Mouse (Mus musculus): ENCODE data around the gene 4933406M09Rik. TPM values are rescaled to one million over a fixed set of nuclear protein-coding genes. Genes with fewer than 3 reads are reported as not detected.

Gene 4933406M09Rik
- polyA plus RNA-seq (2015; fragmentation: Nextera tagmentation; extraction: Ambion mirVana): not detected in 2 replicates

DNA sequence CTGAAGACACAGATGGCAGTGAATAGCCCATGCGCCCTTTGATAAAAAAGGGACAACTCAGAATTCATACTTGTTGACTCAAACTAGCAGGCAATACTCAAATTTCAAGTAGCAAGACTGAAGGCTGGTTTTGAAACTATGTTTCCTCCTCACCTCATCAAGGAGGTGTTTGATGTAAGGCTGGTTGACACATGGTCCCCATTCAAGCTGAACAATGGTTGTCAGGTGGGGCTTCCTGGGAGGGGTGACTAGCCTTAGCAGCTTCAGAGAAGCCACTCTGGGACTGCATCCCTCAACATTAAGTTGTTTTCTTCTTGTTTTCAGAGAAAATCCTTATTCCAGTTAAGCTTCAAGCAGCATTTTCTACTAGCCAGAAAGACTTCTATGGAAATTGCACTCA lies at the start of gene 4933406M09Rik:
Gene 4933406M09Rik (plus strand): TSS at position 275 of the 400 bp plus-strand sequence.
- H3K9me3 ChIP-seq: no peaks in the 10 kb centered on the region
- WGBS: 93% methylated on average over 1 of the region's 1 CpGs
- no peak within 1 kb of the TSS for H3K27ac ChIP-seq
- no peak within 1 kb of the TSS for H3K9ac ChIP-seq
- no peak within 1 kb of the TSS for H3K4me2 ChIP-seq
- H3K4me1 ChIP-seq: peaks cover 5% of the 10 kb centered on the region; the same call in 1 of the 2 replicates
- H3K36me3 ChIP-seq: no peaks in the 10 kb centered on the region
- no peak within 1 kb of the TSS for H3K4me3 ChIP-seq (replicated peaks)
- no peak for ATAC-seq (ENCODE audit: insufficient read depth, low FRiP score, low read depth)
- H3K27me3 ChIP-seq (replicated peaks): no peaks in the 10 kb centered on the region

DNA sequence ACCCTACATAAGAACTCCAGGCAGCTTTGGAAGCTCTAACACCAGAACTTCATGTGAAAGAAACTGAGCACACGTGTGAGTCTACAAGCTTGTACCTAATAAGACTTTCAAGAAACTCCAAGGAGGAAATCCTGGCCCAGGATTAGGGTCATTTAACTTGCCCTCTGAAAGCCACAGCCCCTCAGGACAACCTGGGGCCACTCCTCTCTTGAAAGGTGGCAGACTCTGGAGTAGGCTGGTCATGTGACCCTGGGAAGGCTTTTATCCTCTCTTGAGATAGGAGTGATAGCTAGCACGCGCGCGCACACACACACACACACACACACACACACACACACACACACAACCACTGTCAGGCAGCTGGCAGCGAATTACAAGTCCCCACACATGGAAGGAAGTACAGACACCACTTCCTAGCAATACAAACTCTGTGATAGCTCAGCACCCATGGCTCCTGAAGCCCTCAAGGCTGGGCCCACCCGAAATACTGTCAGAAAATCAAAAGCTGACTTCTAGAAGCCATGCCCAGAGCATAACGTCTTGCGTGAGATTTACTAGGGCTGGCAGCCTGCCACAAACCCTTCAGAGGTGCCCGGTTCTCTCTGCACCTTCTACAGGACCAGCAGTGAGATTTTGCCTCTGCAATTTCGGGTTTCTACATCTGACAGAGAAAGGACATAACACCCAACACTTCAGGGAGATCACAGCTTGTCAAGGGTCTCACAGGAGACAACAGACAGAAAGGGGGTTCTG lies 48.6 kb upstream of the 4933406M09Rik start:
- H3K4me3 ChIP-seq (replicated peaks): no peak overlapping the region
- no peak overlapping the region for H3K27ac ChIP-seq
- peaks cover 8% of the 10 kb centered on the region; the same call in 1 of the 2 replicates for H3K4me1 ChIP-seq
- H3K9ac ChIP-seq: no peak overlapping the region
- no peaks in the 10 kb centered on the region for H3K27me3 ChIP-seq (replicated peaks)
- whole genome bisulfite sequencing: 65% methylated on average over 11 of the region's 11 CpGs
- no peaks in the 10 kb centered on the region for H3K36me3 ChIP-seq
- H3K4me2 ChIP-seq: no peak overlapping the region
- ATAC-seq (ENCODE audit: insufficient read depth, low FRiP score, low read depth): no peak
- no peaks in the 10 kb centered on the region for H3K9me3 ChIP-seq

DNA sequence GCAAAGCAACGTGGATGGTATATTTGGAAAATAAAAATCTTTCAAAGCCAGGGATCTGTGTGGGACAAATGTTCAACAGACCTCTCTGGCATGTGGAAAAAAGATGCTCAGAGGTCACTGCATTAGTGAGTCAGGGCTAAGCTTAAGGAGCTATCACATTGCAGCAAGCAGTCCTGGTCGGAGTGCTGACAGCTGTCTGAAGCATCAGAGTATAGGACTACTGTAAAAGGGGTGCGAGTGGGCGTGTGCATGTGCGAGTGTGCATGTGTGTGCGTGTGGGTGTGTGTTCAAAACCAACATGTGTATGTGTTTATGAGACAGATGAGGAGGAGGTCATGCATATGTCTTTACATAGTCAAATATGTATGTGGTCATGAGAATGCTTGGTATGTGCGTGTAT lies 46.6 kb upstream of the 4933406M09Rik start:
- no peaks in the 10 kb centered on the region for H3K27me3 ChIP-seq (replicated peaks)
- H3K4me2 ChIP-seq: no peak overlapping the region
- H3K4me1 ChIP-seq: peaks cover 2% of the 10 kb centered on the region
- no peak overlapping the region for H3K27ac ChIP-seq
- no peak overlapping the region for H3K4me3 ChIP-seq (replicated peaks)
- H3K36me3 ChIP-seq: no peaks in the 10 kb centered on the region
- H3K9ac ChIP-seq: no peak overlapping the region
- WGBS: 85% methylated on average over 7 of the region's 7 CpGs
- no peaks in the 10 kb centered on the region for H3K9me3 ChIP-seq
- ATAC-seq (ENCODE audit: insufficient read depth, low FRiP score, low read depth): no peak

DNA sequence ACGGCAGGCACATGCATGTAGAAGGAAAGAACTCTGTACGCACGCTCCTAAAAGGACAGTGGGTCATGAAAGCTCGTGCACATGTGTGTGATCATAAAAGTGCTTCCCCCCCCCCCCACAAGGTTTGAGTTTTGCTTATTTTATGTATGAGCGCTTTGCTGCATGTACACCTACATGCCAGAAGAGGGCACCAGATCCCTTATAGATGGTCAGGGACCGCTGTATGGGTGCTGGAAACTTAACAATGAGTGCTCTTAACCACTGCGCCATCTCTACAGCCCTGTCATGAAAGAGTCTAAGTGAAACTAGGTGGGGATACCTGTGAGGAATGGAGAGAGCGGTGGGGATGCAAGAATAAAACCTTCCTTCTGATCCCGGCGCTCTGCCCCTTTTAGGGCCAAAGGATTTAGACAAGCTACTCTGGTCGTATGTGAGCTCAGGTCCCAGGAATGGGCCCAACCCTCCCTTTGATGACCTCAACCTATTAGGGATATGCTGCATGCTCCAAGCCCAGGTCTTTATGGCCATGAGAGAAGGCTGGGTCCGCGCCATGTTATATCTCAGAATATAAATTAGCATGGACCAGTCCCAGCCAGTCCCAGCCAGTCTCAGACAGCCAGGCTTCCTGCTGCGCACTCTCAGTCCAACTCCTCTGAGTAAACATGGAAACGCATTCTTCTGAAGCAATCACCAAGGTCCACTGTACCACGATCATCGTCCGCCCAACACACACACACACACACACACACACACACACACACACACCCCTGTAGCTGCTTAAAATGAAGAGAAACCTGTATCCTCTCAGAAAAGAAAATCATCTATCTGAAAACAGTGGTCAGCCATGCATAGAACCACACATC lies 45.8 kb upstream of the 4933406M09Rik start:
- WGBS: 91% methylated on average over 18 of the region's 18 CpGs
- Histone ChIP-seq H3K27ac (no peak overlapping the region), H3K9ac (no peak overlapping the region), H3K36me3 (no peaks in the 10 kb centered on the region), H3K4me2 (no peak overlapping the region), H3K4me3 (replicated peaks) (no peak overlapping the region), H3K9me3 (no peaks in the 10 kb centered on the region), H3K27me3 (replicated peaks) (no peaks in the 10 kb centered on the region), H3K4me1 (peaks cover 5% of the 10 kb centered on the region)
- no peak for ATAC-seq (ENCODE audit: insufficient read depth, low FRiP score, low read depth)

DNA sequence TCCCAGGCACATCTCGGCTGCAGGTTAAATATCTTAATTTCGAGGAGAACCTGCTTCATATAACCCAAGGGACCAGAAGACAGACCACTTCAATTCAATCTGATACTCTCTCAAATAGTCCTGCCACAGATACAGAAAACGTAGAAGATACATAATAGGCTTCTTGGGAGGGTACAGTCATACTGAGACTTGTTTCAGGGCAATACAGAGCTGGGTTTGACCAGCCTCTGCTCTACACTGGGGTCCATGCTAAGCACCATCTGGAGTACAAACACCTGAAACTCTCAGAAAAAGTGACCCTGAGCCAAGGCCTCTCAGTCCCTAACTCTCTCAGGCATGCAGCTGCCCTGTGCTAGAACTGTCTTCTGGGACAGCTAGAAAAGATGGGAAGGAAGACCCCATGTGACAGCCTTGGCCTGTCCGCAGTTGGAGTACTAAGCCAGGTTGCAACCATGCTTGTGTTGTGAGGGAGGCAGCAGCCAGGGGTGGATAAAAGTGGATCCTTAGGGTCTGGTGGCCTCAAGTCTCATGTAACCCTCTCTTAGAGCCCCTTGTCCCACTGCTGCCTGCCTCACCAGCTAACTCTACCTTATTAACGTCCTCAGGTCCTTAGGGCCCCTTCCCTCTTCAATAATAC lies 44.0 kb upstream of the 4933406M09Rik start:
- no peak overlapping the region for H3K9ac ChIP-seq
- H3K4me1 ChIP-seq: peaks cover 5% of the 10 kb centered on the region
- H3K36me3 ChIP-seq: no peaks in the 10 kb centered on the region
- no peaks in the 10 kb centered on the region for H3K9me3 ChIP-seq
- no peak overlapping the region for H3K27ac ChIP-seq
- no peaks in the 10 kb centered on the region for H3K27me3 ChIP-seq (replicated peaks)
- no peak overlapping the region for H3K4me3 ChIP-seq (replicated peaks)
- no peak for ATAC-seq (ENCODE audit: insufficient read depth, low FRiP score, low read depth)
- H3K4me2 ChIP-seq: no peak overlapping the region
- WGBS: 68% methylated on average over 5 of the region's 5 CpGs

DNA sequence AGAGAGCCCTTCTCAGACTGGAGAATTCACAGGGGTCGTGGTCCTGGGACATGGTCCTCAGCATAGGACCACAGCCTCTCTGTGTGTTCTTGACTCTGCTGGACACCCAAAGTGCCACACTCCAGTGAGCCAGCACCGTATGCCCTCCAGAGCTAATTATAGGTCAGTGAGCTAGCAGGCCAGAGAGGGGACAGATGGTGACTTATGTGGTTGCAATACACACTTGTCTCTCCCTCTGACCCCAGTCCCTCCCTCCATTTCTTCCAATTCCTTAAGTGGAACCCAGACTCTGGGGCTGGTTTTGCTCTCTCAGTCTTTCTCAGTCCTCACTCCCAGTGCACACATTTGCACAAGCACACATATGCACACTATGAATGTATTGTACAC lies 43.5 kb upstream of the 4933406M09Rik start:
- H3K9me3 ChIP-seq: no peaks in the 10 kb centered on the region
- no peak for ATAC-seq (ENCODE audit: insufficient read depth, low FRiP score, low read depth)

DNA sequence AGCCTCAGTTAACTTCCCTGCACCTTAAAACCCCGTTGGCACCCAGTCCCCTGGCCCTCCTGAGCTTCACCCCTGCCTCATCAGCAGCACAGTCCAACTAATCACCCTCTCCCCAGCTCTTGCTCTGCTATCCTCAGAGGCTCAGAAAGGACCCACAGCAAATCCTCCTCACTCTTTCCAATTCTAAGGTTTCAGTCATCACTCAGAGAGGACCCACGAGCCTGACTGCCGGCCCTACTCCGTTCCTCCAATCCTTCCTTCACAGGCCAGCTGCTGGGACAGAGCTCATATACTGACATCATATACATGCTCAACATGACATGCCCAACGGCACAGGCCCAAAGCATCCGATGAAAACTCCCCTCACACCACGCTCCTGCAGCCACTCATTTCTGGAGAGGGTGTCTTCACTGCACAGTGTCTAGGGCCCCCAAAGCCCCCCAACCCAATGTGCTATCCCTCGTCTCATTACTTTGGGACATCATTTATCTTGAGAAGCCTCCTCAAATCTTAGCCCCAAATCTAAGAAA lies 42.9 kb upstream of the 4933406M09Rik start:
- Histone ChIP-seq H3K36me3 (peaks cover 7% of the 10 kb centered on the region), H3K9ac (no peak overlapping the region), H3K4me1 (peaks cover 5% of the 10 kb centered on the region), H3K4me3 (replicated peaks) (no peak overlapping the region), H3K27ac (no peak overlapping the region), H3K4me2 (no peak overlapping the region), H3K27me3 (replicated peaks) (no peaks in the 10 kb centered on the region), H3K9me3 (no peaks in the 10 kb centered on the region)
- 75% methylated on average over 8 of the region's 8 CpGs for WGBS
- ATAC-seq (ENCODE audit: insufficient read depth, low FRiP score, low read depth): no peak

More for the DNA sequence above, 43.5 kb upstream of the 4933406M09Rik start:
- Histone ChIP-seq H3K36me3 (peaks cover 3% of the 10 kb centered on the region; the same call in 1 of the 2 replicates), H3K27ac (no peak overlapping the region), H3K4me3 (replicated peaks) (no peak overlapping the region), H3K9ac (no peak overlapping the region), H3K4me2 (no peak overlapping the region), H3K4me1 (peaks cover 5% of the 10 kb centered on the region), H3K27me3 (replicated peaks) (no peaks in the 10 kb centered on the region)
- 53% methylated on average over 2 of the region's 2 CpGs for WGBS

DNA sequence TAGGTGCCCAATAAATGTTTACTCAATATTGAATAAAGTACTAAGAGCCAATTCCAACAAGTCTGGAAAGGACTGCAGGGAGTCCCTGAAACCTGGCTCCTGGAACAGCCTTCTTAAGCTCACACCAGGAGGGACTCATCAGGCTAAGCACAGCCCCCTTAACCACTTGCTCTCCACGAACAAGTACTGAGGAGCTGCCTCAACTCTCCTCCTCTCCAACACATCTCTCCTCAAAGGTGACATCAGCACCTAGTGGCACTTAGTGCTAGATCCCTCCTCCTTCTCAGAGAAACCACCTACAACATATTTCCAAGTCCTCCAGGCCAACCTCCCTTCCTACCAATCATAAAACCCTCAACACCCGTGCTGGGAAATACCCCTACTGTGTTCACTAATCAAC lies 42.2 kb upstream of the 4933406M09Rik start:
- Histone ChIP-seq H3K4me2 (peak overlapping the region; percentile 94), H3K27ac (no peak overlapping the region), H3K4me1 (peaks cover 5% of the 10 kb centered on the region), H3K36me3 (peaks cover 9% of the 10 kb centered on the region), H3K4me3 (replicated peaks) (peak overlapping the region; percentile 54), H3K9me3 (no peaks in the 10 kb centered on the region), H3K9ac (no peak overlapping the region), H3K27me3 (replicated peaks) (no peaks in the 10 kb centered on the region)
- no peak for ATAC-seq (ENCODE audit: insufficient read depth, low FRiP score, low read depth)
- WGBS: 19% methylated on average over 2 of the region's 2 CpGs

DNA sequence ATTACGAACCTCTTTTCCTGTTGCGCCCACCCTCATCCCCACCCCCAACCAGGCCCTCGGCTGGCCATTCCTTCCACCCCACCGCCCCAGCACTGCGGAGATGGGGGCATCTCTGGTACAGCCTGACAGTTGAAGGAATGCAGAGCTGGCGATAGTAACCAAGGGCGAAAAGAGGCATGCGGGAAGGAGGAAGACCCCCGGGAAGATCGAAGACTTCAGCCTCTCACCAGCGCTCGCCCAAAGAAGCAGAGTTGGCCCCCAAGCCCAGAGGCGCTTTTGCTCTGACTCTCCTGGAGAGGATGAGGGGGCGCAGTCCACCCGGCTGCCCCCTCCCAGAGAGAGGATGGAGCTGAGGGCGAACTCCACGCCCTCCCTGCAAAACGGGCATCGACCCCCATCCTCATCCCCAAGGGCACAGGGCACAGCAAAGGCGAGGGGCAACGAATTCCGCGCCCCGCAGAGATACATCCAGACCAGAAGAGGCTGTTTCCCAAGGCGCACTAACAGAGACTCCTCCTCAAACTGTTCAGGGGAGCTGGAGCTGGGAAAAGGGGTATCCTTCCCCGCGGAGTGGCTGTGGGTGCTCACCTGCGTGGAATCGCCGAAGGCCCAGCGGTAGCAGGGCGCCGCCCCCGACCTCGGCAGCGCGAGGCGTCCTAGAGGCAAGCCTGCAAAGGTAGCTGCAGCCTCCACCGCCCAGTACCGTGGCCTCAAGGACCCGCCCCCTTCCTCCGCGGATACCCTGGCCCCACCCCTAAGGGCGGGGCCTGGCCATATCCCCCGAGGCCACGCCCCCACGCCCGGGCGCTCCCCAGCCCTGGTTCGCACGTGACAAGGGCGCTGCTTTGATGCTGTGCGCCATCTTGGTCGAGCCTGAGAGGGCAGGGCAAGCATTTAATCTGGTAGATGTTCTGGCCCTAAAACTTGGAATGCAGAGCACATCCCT lies 41.5 kb upstream of the 4933406M09Rik start:
- peak overlapping the region; percentile 94 for H3K4me2 ChIP-seq
- H3K36me3 ChIP-seq: peaks cover 9% of the 10 kb centered on the region
- H3K4me3 ChIP-seq (replicated peaks): peak overlapping the region; percentile 54
- no peaks in the 10 kb centered on the region for H3K9me3 ChIP-seq
- peaks cover 5% of the 10 kb centered on the region for H3K4me1 ChIP-seq
- H3K9ac ChIP-seq: peak overlapping the region; percentile 63
- WGBS: 2% methylated on average over 53 of the region's 54 CpGs
- H3K27ac ChIP-seq: peak overlapping the region; percentile 31
- no peaks in the 10 kb centered on the region for H3K27me3 ChIP-seq (replicated peaks)
- peak; percentile 95 for ATAC-seq (ENCODE audit: insufficient read depth, low FRiP score, low read depth)

DNA sequence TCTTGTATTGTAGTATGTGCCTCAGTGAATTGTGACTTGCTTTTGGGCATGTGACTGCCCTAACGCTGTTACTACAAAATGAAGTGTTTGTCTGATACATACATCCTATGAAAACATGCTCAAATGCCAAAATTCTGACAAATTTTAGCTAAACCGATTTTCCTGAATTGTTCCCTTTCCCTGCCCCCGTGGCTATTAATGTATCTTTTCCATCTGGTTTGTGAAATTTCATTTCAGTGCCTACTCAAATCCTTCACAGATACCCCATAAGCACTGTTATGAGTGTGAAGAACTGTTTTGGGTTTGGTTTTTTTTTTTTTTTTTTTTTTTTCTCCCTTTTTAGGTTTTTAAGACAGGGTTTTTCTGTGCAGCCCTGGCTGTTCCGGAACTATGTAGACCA lies 40.7 kb upstream of the 4933406M09Rik start:
- Histone ChIP-seq H3K4me3 (replicated peaks) (peak overlapping the region; percentile 54), H3K9me3 (no peaks in the 10 kb centered on the region), H3K36me3 (peaks cover 16% of the 10 kb centered on the region), H3K27ac (no peak overlapping the region), H3K9ac (no peak overlapping the region), H3K4me2 (peak overlapping the region; percentile 94), H3K4me1 (peaks cover 5% of the 10 kb centered on the region), H3K27me3 (replicated peaks) (no peaks in the 10 kb centered on the region)
- no peak for ATAC-seq (ENCODE audit: insufficient read depth, low FRiP score, low read depth)
- WGBS: 73% methylated on average over 4 of the region's 4 CpGs

DNA sequence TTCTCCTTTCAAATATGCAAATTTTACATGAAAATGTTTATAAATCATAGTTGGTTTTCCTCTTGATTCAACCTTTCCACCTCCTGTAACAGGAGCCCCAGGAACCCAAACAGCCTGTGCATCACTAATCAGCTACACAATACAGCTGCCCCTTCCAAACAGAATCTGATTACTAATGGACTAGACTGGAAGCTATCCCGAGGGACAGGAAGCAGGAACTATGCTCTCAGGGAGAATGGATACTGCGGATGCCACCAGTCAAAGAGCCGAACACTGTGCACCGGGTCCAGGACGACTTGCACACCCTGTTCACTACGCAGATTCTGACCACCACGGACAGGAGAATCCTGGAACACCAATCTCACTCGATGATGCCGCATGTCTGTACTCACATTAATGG lies 37.9 kb upstream of the 4933406M09Rik start:
- Histone ChIP-seq H3K4me1 (peaks cover 5% of the 10 kb centered on the region), H3K9me3 (no peaks in the 10 kb centered on the region), H3K27me3 (replicated peaks) (no peaks in the 10 kb centered on the region), H3K27ac (no peak overlapping the region), H3K36me3 (peaks cover 29% of the 10 kb centered on the region), H3K4me2 (no peak overlapping the region), H3K4me3 (replicated peaks) (no peak overlapping the region), H3K9ac (no peak overlapping the region)
- no peak for ATAC-seq (ENCODE audit: insufficient read depth, low FRiP score, low read depth)
- WGBS: 91% methylated on average over 9 of the region's 9 CpGs

All from stomach, embryonic 15.5 days (tissue).